Mouse (Mus musculus) limb, embryonic 12.5 days (tissue): ENCODE measurements around the gene Bst2. TPM values are rescaled to one million over a fixed set of nuclear protein-coding genes. Genes with fewer than 3 reads are reported as not detected.

ENCODE experiments used
- ATAC-seq: fragments of 200-750 bp; cut with Nextera tagmentation; 2 replicates; pipeline ENCODE4 v1.8.0; 2017; ENCODE audit warnings: low read depth, moderate TSS enrichment; ENCODE audit not compliant: insufficient number of reproducible peaks, insufficient read depth, low FRiP score, low TSS enrichment
- H3K27ac ChIP-seq: fragments of 300-500 bp; sonication (generic); 2 replicates; pipeline ENCODE4 v1.5.1; 2016; ENCODE audit warnings: mild to moderate bottlenecking, moderate library complexity
- H3K27me3 ChIP-seq: fragments of 300-500 bp; sonication (generic); 2 replicates; pipeline ENCODE4 v1.6.1; 2016; ENCODE audit warnings: mild to moderate bottlenecking, moderate library complexity
- H3K36me3 ChIP-seq: fragments of 300-500 bp; sonication (generic); 2 replicates; pipeline ENCODE4 v1.6.1; 2016; ENCODE audit warnings: mild to moderate bottlenecking, moderate library complexity
- H3K4me1 ChIP-seq: fragments of 300-500 bp; sonication (generic); replicated peaks from 2 replicates; pipeline ENCODE4 v1.6.1; 2016
- H3K4me2 ChIP-seq: fragments of 300-500 bp; sonication (generic); 2 replicates; pipeline ENCODE4 v1.6.1; 2016; ENCODE audit warnings: mild to moderate bottlenecking, moderate library complexity
- H3K4me3 ChIP-seq: fragments of 300-500 bp; sonication (generic); replicated peaks from 2 replicates; pipeline ENCODE4 v1.5.1; 2016; ENCODE audit warnings: mild to moderate bottlenecking
- H3K9ac ChIP-seq: fragments of 300-500 bp; sonication (generic); replicated peaks from 2 replicates; pipeline ENCODE4 v1.6.1; 2016; ENCODE audit warnings: mild to moderate bottlenecking, moderate library complexity
- H3K9me3 ChIP-seq: fragments of 300-500 bp; sonication (generic); 2 replicates; pipeline ENCODE4 v1.6.1; 2016; ENCODE audit warnings: mild to moderate bottlenecking, moderate library complexity
- WGBS: fragments of 180-500 bp; shearing (Covaris S2); methylation state at CpG from one replicate; pipeline ENCODE4 v1.1.7; 2016; 5-methylcytosine and 5-hydroxymethylcytosine counted together
- polyA plus RNA-seq: library from polyadenylated mRNA; unstranded; fragments of >200 nt; fragmentation: Nextera tagmentation; extraction: Ambion mirVana; gene quantifications from 2 replicates; pipeline ENCODE4 v1.2.1, GENCODE M21; 2016

The Bst2 gene
- polyA plus RNA-seq, 1 experiment from 2014 or later: 8.1 TPM

DNA sequence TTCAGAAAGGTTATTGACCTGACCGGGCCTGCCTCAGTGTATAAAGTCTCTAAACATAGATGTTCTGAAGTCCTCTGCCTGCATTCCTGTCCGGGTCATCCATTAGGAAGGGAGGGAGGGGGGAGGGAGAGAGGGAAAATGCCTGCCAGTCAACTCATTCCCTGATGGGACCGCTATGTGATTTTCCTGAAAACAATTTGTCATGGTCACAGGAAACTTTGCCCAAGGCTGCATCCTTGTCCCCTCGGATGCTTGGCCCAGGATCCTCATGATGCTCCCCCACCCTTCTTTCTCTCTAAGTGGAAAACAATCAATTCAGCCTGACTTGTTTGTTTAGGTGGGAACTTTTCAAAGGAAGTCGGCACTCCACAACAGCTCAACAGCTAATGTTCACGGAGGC, 20.5 kb downstream of the Bst2 start:
- H3K27ac ChIP-seq: no peak overlapping the region
- no peaks in the 10 kb centered on the region for H3K36me3 ChIP-seq
- no peak overlapping the region for H3K9ac ChIP-seq
- ATAC-seq: no peak
- no peaks in the 10 kb centered on the region for H3K9me3 ChIP-seq
- H3K4me3 ChIP-seq: no peak overlapping the region
- peaks cover under 1% of the 10 kb centered on the region; the same call in 1 of the 2 replicates for H3K27me3 ChIP-seq
- H3K4me2 ChIP-seq: no peak overlapping the region
- 18% methylated on average over 6 of the region's 6 CpGs for WGBS
- H3K4me1 ChIP-seq: 0 out of 2 replicates have a peak, but pooled peaks cover 5% of the 10 kb centered on the region

DNA sequence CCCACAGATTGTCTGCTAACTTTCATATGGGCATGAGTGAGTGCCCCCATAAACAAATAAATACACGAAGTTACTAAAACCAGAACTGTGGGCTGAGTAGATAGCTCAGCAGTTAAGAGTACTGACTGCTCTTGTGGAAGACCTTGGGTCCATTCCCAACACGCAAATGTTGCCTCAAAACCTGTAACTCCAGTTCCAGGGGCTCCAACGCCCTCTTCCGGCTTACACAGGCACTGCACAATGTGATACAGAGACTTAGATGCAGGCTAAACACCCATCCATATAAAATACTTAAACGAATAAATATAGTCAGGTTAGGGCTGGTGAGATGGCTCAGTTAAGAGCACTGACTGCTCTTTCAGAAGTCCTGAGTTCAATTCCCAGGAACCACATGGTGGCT, 22.2 kb downstream of the Bst2 start:
- no peak overlapping the region for H3K4me3 ChIP-seq
- no peaks in the 10 kb centered on the region for H3K36me3 ChIP-seq
- no peaks in the 10 kb centered on the region for H3K9me3 ChIP-seq
- no peaks in the 10 kb centered on the region for H3K4me1 ChIP-seq
- peaks cover 18% of the 10 kb centered on the region for H3K27me3 ChIP-seq
- WGBS: 68% methylated on average over 5 of the region's 5 CpGs
- ATAC-seq: no peak
- no peak overlapping the region for H3K27ac ChIP-seq
- H3K4me2 ChIP-seq: no peak overlapping the region
- H3K9ac ChIP-seq: no peak overlapping the region

DNA sequence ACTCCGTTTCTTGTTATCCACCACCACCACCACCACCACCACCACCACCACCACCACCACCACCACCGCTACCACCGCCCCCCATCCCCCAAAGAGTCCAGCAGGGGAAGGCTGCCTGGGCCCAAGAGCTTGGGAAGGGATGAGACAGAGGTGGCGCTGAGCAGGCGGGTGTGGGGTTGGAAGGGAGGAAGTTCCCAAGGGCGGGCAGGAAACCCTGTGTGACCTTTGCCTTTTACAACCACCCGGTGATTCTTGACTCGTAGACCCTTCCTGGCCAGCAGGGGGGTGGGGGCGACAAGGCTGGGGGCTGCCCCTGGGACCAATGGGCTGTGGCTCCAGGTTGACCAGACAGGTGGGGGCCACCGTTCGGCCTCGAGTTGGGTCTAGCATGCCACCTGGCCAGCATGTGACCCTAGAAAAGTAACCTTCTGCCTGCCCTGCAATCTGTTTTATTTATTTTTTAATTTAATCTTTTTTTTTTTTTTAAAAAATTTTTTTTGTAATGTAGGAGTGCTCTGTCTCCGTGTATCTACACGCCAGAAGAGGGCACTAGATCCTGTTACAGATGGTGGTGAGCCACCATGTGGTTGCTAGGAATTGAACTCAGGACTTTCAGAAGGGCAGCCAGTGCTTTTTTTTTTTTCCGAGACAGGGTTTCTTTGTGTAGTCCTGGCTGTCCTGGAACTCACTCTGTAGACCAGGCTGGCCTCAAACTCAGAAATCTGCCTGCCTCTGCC, 24.1 kb downstream of the Bst2 start:
- H3K9me3 ChIP-seq: no peaks in the 10 kb centered on the region
- no peak overlapping the region for H3K9ac ChIP-seq
- no peak overlapping the region for H3K27ac ChIP-seq
- no peak overlapping the region for H3K4me3 ChIP-seq
- no peak for ATAC-seq
- no peaks in the 10 kb centered on the region for H3K4me1 ChIP-seq
- no peak overlapping the region for H3K4me2 ChIP-seq
- H3K27me3 ChIP-seq: peaks cover 35% of the 10 kb centered on the region
- WGBS: 68% methylated on average over 15 of the region's 15 CpGs
- H3K36me3 ChIP-seq: no peaks in the 10 kb centered on the region

DNA sequence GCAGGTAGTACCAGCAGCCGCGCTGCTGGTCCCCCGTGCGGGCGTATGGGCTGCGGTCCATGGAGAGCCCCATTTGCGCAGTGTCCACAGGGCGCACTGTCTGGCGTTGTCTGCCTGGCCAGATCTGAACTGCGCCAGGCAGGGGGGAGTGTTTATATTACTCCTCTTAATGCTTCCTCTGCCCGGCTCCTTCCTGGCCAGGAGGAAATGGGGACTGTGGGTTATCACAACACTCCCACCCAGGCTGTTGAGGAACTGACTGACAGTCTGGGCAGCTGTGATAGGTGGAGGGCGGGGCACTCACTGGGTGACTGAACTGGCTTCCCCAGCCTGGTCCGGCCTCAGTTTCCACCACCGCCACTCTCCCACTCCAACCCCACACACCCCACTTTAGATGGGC, 25.6 kb downstream of the Bst2 start, which contains the start of gene Plvap:
Plvap (minus strand) TSS at position 109 of the 400 bp plus-strand sequence.
- H3K4me3 ChIP-seq: peak within 1 kb of the TSS; percentile 5
- no peak for ATAC-seq

DNA sequence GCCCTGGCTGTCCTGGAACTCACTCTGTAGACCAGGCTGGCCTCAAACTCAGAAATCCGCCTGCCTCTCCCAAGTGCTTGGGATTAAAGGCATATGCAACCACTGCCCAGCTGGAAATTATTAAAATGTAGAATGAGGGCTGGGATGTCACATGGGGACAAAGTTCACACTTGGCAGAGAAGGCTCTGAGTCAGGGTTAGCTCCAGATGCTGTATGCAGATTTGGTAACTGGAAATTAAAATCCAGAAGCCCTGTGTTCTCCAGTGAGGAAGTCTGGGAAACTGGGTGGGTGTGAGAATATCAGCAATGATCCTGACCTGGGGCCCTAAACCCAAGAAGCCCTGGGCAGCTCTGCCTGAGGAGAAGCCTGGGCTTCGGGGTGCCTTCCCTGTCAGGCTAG, 27.9 kb downstream of the Bst2 start:
- Histone ChIP-seq H3K27me3 (peaks cover 68% of the 10 kb centered on the region), H3K27ac (no peak overlapping the region), H3K36me3 (no peaks in the 10 kb centered on the region), H3K4me2 (peak overlapping the region; percentile 5), H3K4me1 (peaks cover 8% of the 10 kb centered on the region; the same call in 1 of the 2 replicates), H3K9me3 (no peaks in the 10 kb centered on the region), H3K4me3 (peak overlapping the region; percentile 1; the same call in 1 of the 2 replicates), H3K9ac (no peak overlapping the region)
- WGBS: 66% methylated on average over 2 of the region's 2 CpGs
- no peak for ATAC-seq

More for the DNA sequence above, 25.6 kb downstream of the Bst2 start, which contains the start of gene Plvap:
- Histone ChIP-seq H3K9ac (no peak within 1 kb of the TSS), H3K9me3 (no peaks in the 10 kb centered on the region), H3K27ac (no peak within 1 kb of the TSS), H3K27me3 (peaks cover 51% of the 10 kb centered on the region), H3K4me2 (no peak within 1 kb of the TSS), H3K4me1 (peaks cover 8% of the 10 kb centered on the region; the same call in 1 of the 2 replicates), H3K36me3 (no peaks in the 10 kb centered on the region)
- 60% methylated on average over 13 of the region's 14 CpGs for WGBS

DNA sequence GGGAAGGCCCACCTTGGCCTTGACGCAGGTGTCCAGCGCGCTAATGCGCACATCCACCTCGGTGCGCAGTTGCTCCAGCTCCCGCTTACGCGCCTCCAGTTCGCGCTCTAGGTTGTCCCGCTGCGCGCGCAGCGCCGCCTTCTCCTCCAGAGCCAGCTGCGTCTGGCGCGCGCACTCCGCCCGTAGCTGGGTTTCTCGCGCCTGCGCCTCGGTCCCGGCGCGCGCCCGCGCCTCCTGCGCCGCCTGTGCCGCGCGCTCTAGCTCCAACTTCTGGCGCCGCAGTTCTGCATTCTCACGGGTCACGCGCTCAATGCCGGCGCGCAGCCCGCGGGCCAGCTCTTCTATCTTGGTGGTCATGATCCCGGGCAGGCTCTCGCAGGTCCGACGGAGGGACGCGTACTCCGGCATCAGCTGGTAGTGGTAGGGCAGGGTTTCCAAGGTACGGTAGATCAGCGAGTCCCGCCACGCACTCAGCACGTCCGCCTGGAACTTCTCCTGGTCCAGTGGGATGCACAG, 29.6 kb downstream of the Bst2 start:
- H3K9ac ChIP-seq: peak overlapping the region; percentile 35; the same call in 1 of the 2 replicates
- peak; percentile 37; the same call in 1 of the 2 replicates for ATAC-seq
- peaks cover 8% of the 10 kb centered on the region; the same call in 1 of the 2 replicates for H3K4me1 ChIP-seq
- no peaks in the 10 kb centered on the region for H3K9me3 ChIP-seq
- WGBS: under 1% methylated on average over 61 of the region's 61 CpGs
- H3K36me3 ChIP-seq: no peaks in the 10 kb centered on the region
- H3K27me3 ChIP-seq: peaks cover 68% of the 10 kb centered on the region
- H3K4me3 ChIP-seq: peak overlapping the region; percentile 47
- H3K27ac ChIP-seq: no peak overlapping the region
- H3K4me2 ChIP-seq: peak overlapping the region; percentile 75

DNA sequence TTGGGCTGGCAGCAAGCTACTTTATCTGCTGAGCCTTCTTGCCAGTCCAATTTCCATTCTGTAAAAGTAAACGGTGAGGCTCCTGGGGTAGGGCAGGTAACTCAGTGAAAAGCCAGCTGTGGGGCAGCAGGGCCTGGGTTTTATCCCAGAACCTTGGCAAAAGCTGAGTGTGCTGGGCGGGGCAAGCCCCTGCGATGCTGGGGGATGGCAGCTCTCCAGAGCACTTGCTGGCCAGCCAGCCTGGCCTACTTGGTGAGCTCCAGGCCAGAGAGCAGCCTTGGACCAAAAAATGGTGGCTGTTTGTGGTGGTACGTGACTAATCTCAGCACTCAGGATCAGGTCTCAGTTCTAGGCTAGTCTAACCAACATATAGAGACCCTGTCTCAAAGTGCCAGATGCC, 31.3 kb downstream of the Bst2 start:
- Histone ChIP-seq H3K36me3 (no peaks in the 10 kb centered on the region), H3K27me3 (peaks cover 59% of the 10 kb centered on the region), H3K4me1 (peaks cover 8% of the 10 kb centered on the region; the same call in 1 of the 2 replicates), H3K4me3 (no peak overlapping the region), H3K4me2 (no peak overlapping the region), H3K9ac (no peak overlapping the region), H3K9me3 (no peaks in the 10 kb centered on the region), H3K27ac (no peak overlapping the region)
- ATAC-seq: no peak
- WGBS: 75% methylated on average over 4 of the region's 4 CpGs

DNA sequence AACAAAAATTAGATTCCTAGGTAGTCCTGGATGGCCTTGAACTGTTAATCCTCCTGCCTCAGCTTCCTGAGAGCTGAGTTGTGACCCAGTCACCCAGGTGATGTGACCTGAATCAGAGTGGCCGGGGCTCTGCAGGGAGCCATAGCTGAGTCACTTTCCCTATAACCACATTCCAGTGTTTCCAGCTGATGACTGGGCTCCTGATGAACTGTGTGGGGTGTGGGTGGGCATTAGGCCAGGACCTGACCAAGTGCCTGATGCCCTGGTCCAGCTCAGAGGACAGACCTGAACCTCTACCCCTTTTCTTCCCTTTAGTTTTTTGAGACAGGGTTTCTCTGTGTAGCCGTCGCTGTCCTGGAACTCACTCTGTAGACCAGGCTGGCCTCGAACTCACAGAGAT, 31.9 kb downstream of the Bst2 start:
- Histone ChIP-seq H3K36me3 (no peaks in the 10 kb centered on the region), H3K9ac (no peak overlapping the region), H3K4me2 (no peak overlapping the region), H3K27me3 (peaks cover 52% of the 10 kb centered on the region), H3K4me3 (no peak overlapping the region), H3K9me3 (no peaks in the 10 kb centered on the region), H3K4me1 (peaks cover 8% of the 10 kb centered on the region; the same call in 1 of the 2 replicates), H3K27ac (no peak overlapping the region)
- no peak for ATAC-seq
- WGBS: 84% methylated on average over 4 of the region's 4 CpGs

DNA sequence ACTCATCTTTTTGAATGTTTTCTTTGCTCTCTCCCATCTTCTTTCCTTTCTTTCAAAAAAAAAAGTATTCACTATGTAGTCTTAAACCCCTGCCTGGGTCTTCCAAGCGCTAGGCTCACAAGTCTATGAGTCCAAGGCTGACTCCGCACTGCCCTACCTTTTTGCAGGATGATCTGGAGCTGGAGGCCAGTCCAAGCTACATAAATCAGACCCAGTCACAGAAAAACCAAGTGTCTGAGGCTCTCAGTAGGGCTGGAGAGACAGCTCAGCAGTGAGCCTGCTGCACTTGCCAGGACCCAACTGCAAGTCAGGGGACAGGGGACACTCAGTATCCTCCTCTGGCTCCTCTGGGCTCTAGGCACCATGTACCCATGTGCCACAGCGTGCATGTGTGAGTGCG, 32.9 kb downstream of the Bst2 start:
- no peaks in the 10 kb centered on the region for H3K9me3 ChIP-seq
- no peak overlapping the region for H3K4me2 ChIP-seq
- no peaks in the 10 kb centered on the region for H3K36me3 ChIP-seq
- H3K4me3 ChIP-seq: no peak overlapping the region
- no peak overlapping the region for H3K27ac ChIP-seq
- ATAC-seq: no peak
- peaks cover 8% of the 10 kb centered on the region for H3K4me1 ChIP-seq
- no peak overlapping the region for H3K9ac ChIP-seq
- peaks cover 42% of the 10 kb centered on the region for H3K27me3 ChIP-seq
- 78% methylated on average over 4 of the region's 4 CpGs for WGBS

DNA sequence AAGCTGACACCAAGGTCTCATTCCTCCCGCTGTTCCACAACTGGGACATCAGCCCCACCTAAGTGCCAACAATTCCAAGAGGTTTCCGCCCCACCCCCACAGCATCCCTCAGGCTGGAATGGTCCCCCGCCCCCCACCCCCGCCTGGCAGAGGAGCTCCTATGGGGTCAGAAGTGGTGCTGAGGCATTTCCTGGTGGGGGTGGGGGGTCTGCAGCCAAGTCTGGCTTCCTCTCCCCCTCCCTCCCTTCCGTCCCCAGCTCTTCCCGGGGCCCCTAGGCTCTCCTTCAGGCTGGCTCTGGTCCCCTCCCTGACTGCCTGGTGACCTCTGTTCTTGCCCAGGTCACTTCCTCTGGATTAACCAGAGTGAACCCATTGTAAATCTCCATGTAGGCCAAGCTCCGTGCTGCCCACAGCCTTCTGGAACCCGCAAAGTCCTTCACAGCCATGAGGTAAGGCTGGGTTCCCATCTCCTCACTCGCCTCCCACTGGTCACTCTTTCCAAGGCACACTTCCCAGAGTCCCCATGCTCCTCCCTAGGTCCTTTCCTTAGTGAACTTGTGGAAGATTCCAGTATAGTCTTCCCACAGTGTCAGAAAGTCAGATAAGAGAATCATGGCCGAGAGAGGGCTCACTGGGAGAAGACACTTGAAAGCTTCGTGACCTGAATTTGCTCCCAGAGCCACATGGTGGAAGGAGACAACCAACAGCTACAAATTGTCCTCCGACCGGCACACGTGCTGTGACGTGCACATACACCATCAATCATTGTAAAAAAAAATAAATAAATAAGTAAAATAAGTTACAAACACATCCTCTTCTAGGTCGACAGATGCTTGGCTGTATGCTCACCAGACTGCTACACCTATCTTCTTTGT, 38.2 kb downstream of the Bst2 start:
- ATAC-seq: no peak
- WGBS: 18% methylated on average over 16 of the region's 16 CpGs
- peak overlapping the region; percentile 38 for H3K4me2 ChIP-seq
- H3K27me3 ChIP-seq: no peaks in the 10 kb centered on the region
- H3K4me1 ChIP-seq: peaks cover 27% of the 10 kb centered on the region
- peak overlapping the region; percentile 74; the same call in 1 of the 2 replicates for H3K27ac ChIP-seq
- H3K36me3 ChIP-seq: peaks cover 3% of the 10 kb centered on the region; the same call in 1 of the 2 replicates
- H3K4me3 ChIP-seq: no peak overlapping the region
- no peaks in the 10 kb centered on the region for H3K9me3 ChIP-seq
- H3K9ac ChIP-seq: 0 out of 2 replicates have a peak overlapping the region, but pooled peaks have one; percentile 19
